Mouse (Mus musculus) CH12.LX (cell line): ENCODE results near the gene Cdsn.

Experiments
- HCFC1 ChIP-seq: IDR thresholded peaks from 2 replicates; pipeline ENCODE4 v1.6.1; 2012; ENCODE audit warnings: low read depth, mild to moderate bottlenecking, inconsistent platforms, low read length, improper control_type of control experiment
- NELFE ChIP-seq: IDR thresholded peaks from 2 replicates; pipeline ENCODE4 v1.6.1; 2011; ENCODE audit warnings: low read depth, low read length, improper control_type of control experiment

GRCm38 (mm10) chr17:35542761-35543411 lies 9.0 kb upstream of the Cdsn start:
- TF ChIP-seq NELFE (no peak), HCFC1 (no peak)
